Mouse (Mus musculus) CD8-positive naive resting alpha-beta T cell, adult 2 months (primary cell): ENCODE results near the gene Gm10717.
A peak's percentile ranks its signal among the peaks of the same experiment; 100 is the strongest.
"Not testable (repeated sequence)": the region's sequence is repeated elsewhere in the genome, so short reads cannot be mapped to it uniquely, and the experiment has no call there.

Experiments used
- DNase-seq, 2 experiments: peaks; one replicate each; pipeline ENCODE4 v3.0.0; 2022; ENCODE audit warnings: low read depth in 2 of 2, low spot score in 2 of 2

Gm10717 gene

DNA sequence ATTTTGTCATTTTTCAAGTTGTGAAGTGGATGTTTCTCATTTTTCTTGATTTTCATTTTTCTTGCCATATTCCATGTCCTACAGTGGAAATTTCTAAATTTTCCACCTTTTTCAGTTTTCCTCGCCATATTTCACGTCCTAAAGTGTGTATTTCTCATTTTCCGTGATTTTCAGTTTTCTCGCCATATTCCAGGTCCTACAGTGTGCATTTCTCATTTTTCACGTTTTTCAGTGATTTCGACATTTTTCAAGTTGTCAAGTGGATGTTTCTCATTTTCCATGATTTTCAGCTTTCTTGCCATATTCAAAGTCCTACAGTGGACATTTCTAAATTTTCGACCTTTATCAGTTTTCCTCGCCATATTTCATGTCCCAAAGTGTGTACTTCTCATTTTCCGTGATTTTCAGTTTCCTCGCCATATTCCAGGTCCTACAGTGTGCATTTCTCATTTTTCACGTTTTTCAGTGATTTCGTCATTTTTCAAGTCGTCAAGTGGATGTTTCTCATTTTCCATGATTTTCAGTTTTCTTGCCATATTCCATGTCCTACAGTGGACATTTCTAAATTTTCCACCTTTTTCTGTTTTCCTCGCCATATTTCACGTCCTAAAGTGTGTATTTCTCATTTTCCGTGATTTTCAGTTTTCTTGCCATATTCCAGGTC, 1.1 kb upstream of the Gm10717 start:
- peak; percentile 100 for DNase-seq

GRCm38 (mm10) chr9:3025653-3026052, 436 bp downstream of the Gm10717 start:
- peak; percentile 89 to 91 for DNase-seq

DNA sequence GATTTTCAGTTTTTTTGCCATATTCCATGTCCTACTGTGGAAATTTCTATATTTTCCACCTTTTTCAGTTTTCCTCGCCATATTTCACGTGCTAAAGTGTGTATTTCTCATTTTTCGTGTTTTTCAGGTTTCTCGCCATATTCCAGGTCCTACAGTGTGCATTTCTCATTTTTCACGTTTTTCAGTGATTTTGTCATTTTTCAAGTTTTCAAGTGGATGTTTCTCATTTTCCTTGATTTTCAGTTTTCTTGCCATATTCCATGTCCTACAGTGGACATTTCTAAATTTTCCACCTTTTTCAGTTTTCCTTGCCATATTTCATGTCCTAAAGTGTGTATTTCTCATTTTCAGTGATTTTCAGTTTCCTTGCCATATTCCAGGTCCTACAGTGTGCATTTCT, 919 bp downstream of the Gm10717 start:
- DNase-seq, result not testable (repeated sequence)

DNA sequence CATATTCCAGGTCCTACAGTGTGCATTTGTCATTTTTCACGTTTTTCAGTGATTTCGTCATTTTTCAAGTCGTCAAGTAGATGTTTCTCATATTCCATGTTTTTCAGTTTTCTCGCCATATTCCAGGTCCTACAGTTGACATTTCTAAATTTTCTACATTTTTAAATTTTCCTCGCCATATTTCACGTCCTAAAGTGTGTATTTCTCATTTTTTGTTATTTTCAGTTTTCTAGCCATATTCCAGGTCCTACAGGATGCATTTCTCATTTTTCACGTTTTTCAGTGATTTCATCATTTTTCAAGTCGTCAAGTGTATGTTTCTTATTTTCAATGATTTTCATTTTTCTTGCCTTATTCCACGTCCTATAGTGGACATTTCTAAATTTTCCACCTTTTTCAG, 1.5 kb downstream of the Gm10717 start:
- not testable (repeated sequence) for DNase-seq

DNA sequence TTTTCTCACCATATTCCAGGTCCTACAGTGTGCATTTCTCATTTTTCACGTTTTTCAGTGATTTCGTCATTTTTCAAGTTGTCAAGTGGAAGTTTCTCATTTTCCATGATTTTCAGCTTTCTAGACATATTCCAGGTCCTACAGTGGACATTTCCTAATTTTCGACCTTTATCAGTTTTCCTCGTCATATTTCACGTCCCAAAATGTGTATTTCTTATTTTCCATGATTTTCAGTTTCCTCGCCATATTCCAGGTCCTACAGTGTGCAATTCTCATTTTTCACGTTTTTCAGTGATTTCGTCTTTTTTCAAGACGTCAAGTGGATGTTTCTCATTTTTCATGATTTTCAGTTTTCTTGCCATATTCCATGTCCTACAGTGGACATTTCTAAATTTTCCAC, 2.0 kb downstream of the Gm10717 start:
- DNase-seq, result not testable (repeated sequence)

GRCm38 (mm10) chr9:3029276-3030000, 4.2 kb downstream of the Gm10717 start:
- DNase-seq, result peak; percentile 68 to 71

GRCm38 (mm10) chr9:3030677-3031318, 5.6 kb downstream of the Gm10717 start:
- not testable (repeated sequence) for DNase-seq

DNA sequence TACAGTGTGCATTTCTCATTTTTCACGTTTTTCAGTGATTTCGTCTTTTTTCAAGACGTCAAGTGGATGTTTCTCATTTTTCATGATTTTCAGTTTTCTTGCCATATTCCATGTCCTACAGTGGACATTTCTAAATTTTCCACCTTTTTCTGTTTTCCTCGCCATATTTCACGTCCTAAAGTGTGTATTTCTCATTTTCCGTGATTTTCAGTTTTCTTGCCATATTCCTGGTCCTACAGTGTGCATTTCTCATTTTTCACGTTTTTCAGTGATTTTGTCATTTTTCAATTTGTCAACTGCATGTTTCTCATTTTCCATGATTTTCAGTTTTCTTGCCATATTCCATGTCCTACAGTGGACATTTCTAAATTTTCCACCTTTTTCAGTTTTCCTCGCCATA, 9.1 kb downstream of the Gm10717 start, which contains the start of gene Gm17535:
TSS of gene Gm17535 (plus strand) at position 301 of the 400 bp plus-strand sequence.
- DNase-seq, result not testable (repeated sequence)

- DNase-seq, result not testable (repeated sequence)
These were observed 11.4 kb downstream of the Gm10717 start, which contains the start of gene Gm10715 for GRCm38 (mm10) chr9:3036577-3036976. Gene Gm10715 (plus strand): TSS chr9:3036877.

DNA sequence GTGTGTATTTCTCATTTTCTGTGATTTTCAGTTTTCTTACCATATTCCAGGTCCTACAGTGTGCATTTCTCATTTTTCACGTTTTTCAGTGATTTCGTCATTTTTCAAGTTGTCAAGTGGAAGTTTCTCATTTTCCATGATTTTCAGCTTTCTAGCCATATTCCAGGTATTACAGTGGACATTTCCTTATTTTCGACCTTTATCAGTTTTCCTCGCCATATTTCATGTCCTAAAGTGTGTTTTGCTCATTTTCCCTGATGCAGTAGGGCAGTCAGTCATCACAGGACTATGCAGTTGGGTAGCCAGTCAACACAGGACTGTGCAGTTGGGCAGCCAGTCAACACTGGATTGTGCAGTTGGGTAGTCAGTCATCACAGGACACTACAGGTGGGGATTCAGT, 12.9 kb downstream of the Gm10717 start:
- DNase-seq, result not testable (repeated sequence)
